Mouse (Mus musculus) right cerebral cortex, postnatal 25 days (tissue): ENCODE measurements around the gene Tmbim1.
"Not testable (repeated sequence)": the region's sequence is repeated elsewhere in the genome, so short reads cannot be mapped to it uniquely, and the experiment has no call there.

Experiments used
- DNase-seq: peaks from one replicate; pipeline ENCODE4 v3.0.0; 2022

The Tmbim1 gene

DNA sequence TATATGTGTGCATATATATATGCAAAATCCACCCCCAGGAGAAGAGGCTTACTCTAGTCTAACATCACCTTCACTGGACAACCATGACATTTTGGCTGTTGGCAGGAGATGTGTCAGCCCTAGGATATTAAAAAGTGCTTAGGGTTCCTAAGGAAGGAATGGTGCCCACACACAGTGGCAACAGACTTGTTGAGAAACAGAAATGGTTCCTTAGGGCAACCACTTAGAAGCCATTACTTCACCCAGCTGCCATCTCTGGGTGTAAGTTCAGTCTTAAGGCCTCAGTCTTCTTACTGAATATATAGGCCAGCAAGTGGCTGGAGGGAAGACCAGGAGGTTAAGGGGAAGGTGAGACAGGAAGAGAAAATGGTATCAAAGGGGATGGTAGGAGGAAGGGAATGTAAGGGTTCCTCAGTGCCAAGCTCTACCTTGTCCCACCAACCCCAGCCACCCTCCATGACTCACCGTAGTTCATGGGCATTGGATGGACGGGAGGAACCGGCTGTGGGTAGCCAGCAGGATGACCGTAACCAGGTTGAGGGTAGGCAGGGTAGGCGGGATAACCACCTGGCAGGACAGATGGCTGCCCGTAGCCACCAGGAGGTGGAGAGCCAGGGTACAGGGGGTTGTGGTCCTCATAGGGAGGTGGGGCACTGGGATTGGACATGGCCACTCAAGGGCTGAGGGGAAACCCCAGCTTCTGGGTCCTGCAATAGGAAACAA lies 10.5 kb downstream of the Tmbim1 start:
- DNase-seq: no peak

DNA sequence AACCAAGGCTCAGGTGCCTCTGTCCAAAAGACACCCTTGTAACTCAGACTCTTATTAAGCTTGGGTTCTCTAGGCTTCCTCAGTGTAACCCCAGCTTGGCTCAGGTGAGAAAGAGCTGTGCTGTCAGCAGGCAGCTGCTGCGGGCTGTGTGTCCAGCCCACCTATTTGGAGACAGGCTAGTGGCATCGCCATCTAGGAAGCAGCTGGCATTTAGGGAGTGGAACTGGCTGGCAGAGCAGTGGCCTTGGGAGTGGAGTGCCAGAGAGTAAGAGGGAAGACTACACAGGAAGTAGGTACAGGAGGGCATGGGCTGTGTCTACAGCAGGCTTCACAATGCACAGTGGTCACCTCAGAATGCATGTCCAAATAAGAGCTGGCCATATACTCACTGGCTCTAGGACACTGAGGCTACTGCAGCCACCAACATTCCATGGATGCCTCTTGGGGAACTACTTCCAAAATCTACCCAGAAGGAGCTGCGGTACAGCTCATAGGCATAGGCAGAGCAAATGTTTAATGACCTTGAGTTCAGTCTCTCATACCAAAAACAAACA lies 11.3 kb downstream of the Tmbim1 start:
- no peak for DNase-seq

DNA sequence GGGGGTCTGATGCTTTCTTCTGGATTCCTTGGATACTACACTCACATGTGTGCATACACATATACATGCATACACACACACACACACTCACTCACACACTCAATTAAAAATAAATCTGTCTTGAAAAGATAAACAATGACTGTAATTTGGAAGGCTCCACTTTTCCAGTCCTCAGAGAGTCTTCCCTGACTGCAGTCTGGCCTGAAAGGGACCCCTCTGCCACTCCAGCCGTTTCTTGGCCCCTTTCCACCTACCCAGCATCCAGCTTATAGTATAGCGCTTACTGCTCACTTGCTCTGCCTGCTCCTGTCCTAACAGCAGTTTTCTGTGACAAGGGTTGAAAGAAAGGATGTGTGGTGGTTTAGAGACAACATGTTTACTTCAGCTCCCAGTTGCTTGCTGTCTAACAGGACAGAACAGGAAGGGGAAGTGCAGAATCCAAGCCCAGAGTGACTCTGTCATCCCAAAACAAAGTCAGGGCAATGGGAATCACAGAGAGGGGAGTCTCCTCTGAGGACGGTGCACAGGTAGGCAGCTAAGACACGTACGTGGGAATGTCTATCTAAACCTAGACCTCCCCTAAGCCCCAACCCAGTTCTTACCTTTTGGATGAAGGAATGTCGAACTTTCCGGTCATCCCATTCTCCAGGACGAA lies 12.0 kb downstream of the Tmbim1 start:
- DNase-seq: no peak

DNA sequence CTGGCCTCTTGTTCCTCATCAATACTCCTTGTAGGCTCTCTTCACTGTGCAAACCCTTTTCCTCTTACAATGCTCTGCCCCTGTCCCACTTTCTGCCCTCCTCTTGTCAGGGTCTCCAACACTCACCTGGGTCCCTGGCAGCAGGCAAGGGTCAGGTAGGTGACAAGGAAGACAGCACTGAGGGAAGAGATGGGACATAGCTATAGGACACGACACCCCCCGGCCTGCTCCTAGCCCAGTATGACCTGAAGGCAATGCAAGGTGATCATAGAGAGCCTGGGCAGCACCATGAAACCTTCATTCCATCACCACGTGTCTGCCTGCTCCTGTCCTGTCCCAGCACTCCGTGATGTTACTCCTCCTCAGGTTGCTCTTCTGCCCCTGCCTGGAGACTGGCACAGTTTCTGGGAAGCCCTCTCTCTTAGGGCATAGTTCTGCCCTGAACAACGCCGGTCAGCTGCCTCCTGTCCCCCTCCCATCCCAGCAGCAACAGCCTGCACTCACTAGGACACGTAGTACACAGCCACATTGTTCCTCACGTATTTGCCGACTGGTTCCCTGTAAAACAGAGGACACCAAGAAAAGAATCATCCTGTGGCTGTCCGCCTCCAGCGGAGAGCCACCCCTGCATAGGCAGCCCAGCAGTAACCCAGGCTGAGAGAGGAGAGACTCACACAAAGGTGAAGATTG lies 12.9 kb downstream of the Tmbim1 start:
- DNase-seq: no peak

DNA sequence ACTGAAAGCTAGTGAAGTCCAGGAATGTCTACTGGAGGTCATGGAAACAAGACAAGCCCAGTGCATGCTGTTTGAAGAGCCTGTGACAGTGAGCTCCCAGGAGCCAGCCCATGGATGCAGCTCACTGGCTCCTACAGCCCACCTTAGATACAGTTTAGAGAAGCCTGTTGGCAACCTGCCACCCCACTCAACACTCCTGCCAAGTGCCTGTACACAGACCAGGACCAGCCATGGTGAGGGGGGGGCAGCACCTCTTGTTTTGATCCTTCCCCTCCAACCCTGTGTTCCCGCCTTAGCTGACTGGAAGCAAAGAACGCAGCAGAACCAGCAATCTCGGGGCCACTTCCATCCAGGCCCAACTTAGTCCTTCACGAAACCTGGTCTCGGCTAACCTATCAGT lies 15.3 kb downstream of the Tmbim1 start:
- no peak for DNase-seq

DNA sequence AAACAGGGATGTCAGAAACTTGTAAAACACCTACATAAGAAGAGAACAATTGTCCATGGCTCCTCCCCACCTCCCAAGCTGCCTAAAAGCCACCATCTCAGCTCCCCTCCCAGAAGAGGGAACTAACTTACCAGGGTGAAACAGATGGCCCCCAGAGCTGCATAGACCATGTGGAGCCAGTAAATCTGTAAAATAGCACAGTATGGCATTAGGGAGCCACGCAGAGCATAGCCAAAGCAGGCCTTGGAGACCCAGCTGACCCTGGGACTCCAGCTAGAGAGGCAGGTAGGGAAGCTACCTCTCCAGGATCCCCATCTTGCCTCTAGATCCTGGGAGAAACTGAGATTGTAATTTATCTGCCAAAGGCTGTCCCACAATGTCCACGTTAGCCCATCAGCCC lies 15.7 kb downstream of the Tmbim1 start:
- DNase-seq: no peak

DNA sequence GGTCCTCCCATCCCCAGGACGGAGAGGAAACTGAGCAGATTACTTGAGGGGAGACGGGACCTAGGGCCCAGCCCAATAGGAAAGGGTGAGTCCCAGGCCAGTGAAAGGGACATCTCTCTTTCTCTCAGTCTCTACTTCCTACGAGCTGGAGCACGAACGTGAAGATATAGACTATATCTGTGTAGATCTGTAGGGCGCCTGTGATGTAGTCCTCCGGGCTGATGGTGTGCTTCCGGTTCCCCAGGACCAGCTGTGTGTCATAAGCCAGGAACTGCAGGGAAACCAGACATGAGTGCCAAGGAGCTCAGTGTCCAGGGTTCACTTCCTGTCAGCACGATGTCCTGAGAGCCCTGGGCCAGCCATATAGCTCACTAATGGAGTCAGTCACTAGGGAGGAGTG lies 16.2 kb downstream of the Tmbim1 start:
- DNase-seq: no peak

DNA sequence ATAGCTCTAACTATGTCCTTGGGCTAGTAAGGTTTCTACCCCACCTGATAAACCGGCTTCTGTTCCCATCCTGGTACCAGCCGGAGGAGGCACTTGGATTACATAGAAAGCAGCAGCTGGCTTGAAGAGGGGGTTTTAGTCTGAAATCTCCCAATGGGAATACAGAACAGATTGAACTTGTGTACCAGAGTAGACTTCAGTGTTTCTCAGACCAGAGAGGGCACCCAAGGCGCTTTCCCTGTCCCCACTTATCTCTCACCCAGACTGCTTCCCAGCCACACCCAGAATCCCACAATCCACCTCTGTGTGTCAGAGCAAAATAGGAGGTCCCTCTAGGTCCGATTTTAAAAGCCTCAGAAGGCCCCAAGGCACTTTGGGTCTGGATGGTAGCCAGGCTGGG lies 17.1 kb downstream of the Tmbim1 start:
- no peak for DNase-seq

DNA sequence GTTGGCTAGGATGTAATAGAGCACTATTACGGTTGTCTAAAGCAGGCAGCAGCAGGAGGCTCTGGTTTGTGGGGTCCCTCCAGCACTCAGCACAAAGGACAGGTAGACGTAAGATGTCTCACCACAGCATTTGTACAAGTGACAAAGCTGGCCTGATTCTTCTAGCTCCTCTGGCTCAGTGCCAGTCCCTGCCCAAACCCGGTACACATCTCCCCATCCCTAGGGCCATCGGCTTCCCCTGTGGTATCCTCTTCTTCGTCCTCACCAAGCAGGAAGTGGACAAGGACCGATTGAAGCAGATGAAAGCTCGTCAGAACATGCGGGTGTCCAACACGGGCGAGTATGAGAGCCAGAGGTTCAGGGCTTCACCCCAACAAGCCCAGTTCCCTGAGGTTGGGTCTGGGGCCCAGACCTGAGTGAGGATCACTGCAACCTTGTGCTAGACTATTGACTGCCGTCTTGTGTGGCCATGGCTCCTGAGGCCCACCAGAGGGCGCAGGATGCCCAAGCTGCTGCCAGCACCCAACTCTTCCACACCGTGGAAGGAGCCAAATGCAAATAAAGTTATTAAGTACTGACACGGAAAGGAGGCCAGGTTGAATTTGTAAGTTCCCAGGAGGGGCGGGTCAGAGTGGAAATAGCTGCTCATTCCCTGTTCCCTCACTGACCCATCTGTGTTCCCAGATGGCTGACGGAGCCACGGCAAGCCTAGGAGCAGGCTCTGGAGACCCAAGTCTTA lies 18.4 kb downstream of the Tmbim1 start:
- not testable (repeated sequence) for DNase-seq

DNA sequence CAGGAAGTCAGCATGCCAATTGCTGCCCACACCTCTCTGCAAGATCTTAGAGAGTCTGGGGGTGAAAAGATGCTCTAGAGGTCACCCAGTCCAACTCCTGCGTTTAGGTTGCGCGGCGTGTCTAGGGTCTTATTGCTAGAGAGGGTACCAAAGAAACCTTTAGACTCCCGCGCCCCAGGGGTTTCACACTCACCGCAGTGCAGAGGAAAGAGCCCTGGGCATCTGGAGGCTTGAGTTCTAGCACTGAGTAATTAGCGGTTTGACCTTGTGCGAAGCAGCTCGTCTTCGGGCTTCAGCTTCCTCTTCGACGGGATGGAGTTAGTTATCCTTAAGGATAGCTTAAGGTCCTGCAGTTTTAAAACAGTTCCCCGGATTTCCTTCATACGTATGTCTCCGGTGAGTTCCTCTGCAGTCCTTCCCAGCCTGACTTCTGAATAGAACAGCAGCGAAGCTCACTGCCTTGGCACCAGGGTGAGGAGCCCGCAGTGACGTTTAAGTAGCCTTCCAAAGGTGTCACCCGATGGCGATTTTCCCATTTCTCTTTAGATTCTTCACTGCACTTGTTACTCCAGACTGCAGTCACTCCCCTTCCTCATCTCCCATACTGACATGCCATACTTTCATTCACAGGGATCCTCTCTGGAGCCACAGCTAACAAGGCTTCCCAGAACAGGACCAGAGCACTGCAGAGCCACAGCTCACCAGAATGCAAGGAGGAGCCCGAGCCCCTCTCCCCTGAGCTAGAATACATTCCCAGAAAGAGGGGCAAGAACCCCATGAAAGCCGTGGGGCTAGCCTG lies 20.0 kb downstream of the Tmbim1 start:
- peak; percentile 15 for DNase-seq

DNA sequence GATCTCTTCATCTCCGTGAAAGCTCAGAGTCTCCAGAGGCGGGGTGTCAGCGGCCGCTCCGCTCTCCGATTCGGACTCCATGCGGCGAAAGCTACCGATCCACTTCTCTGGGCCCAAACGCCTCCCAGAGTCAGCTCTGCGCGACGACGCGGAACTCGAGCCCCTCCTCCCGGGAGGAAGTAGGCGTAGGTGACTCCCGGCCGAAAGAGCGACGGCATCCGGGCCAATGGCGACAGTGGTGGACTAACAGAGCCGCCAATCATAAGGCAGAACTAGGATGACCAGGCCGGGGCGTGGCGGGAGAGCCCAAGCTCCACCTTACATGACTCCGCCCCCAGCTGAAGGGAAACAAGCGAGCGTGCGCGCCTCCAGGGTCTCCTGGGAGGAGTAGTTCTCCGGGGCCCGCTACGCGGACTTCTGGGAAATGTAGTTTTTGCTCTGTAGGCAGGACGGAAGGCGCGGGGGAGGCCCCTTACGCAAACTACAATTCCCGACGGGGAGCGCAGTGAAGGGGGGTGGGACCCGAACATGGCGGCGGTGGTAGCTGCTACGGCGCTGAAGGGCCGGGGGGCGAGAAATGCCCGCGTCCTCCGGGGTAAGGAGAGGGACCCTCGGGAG lies 20.8 kb downstream of the Tmbim1 start, which contains the start of the genes Aamp and Pnkd:
Gene Aamp (minus strand): TSS at position 196 of the 618 bp plus-strand sequence.
Gene Pnkd (plus strand): TSS at position 388 of the 618 bp plus-strand sequence.
- DNase-seq: peak; percentile 100

DNA sequence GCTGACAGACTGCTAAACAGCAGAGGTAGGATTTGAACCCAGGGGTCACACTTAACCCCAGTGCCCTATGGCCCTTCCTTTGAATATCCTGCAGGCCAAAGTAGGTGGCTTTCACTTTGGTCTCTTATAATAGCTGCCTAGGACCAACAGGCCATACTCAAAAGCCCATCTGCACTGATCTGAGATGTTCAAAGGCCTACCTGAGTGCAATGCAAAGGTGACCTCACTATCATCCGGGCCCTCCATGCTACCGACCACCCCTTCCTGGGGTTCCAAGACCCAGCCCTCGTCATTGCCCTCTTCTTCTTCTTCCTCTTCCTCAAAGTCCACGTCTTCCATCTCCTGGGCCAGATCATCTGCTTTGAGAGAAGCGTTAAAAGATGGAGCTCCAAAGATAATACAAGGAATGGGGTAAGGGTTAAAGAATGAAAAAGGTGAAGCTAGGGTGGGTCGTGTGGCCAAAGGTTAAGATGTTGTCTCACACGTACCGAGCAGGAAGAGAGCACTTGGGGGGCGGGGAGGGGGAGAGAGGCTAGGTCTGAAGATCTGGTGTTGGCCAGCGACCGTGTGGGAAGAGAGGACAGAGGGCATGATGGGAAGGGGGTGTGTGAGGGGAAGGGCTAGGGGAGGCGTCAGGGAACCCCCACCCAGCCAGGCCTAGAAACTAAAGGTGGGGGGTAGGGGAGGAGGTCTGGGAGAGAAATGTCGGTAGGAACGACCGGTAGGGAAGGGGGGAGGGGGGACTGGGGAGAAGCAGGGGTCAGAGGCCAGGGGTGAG lies 21.5 kb downstream of the Tmbim1 start:
- peak; percentile 35 for DNase-seq

DNA sequence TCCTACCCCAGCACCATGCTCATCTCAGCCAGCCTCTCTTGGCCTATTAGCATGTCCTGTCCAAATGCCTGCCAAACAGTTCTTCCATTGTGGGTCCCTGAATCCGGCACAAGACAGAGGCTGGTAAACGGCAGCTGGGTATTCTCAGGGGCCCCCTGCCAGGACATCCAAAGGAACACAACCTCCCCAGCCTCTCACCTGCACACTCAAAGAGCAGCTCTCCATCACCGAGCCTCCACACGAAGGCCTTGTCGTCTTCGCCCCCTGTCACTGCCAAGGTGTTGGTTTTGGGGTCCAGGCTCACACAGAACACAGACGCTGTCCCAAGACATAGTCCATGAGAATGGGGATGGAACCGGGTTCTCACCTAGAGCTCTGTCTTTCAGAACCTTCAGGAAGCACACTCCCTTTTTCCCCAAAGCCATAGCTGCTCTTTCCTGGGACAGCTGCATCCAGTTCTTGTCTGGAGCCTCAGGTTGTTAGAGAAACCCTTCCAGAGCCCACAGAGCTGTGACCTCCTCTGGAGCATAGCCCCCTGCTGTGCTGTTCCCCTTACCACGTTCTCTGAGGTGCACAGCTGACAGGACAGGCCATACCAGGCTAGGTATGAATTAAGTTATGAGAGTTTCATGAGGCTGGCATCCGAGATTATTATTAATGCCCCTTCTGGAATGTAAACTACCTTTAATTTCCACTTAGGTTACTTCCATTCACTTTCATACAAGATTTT lies 22.4 kb downstream of the Tmbim1 start:
- no peak for DNase-seq

DNA sequence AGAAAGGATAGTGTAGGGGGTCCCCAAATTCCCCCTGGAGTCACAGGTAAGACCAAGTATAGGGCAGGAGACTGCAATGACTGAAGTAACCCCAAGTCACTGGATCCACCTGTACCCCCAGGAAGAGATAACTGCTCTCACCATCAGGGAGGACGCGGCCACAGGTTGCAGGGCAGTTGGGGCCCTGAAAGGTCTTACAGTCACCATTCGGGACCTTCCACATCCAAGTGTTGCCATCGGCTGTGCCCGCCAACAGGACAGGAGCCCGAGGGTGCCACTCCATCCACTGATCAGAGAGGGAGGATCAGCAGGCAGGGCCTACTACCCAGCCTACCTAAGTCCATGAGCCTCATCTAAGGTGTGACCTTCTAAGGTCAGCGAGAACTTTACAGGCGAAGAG lies 23.5 kb downstream of the Tmbim1 start:
- no peak for DNase-seq

DNA sequence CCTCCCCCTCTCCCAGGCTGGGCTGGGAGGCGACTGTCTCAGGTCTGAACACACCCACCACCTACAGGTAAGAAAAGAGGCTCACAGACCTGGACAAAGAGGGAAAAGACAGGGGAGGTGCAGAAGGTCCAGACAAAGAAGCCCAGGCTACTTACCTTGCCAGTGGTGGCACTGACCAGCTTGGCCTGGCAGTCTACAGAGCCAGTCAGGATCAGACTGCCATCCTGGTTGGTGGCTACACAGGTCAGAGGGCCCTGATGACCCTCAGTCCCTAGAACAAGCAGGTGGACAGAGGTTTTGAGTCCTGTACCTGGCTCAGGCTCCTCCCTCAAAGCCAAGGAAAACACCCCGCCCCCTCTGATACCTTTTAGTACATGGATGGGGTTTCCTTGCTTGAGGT lies 24.1 kb downstream of the Tmbim1 start:
- DNase-seq: no peak

DNA sequence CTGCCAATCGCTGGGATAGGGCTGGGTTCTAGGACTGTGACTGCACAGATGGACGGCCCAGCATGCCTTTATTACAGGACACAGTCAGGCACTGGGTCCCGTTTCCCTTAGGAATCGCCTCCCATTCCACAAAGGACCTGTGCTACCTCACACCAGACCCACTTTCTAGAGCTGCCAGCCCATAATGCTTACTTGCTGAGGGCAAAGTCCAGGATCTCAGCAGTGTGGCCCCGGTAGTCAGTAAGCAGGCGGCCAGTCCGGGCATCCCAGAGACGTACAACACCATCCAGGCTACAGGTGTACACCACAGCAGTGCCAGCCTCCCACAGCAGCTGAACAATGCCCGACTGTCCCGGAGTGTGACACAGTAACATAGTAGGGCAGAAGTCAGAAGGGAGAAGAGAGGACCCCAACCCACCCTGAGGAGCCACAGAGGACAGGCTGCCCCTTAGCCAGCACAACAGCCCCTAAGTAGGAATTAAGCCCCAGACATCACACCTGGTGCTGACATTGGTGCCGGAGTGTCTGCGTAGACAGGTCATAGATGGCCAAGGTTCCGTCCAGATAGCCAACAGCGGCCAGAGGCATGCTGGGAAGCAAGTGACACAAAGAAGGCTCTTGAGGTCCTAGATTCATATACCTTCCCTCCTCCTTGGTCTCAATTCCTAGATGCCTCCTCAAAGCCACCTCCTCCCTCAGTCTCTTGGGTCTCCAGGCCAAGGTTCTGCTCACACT lies 24.7 kb downstream of the Tmbim1 start:
- DNase-seq: no peak

DNA sequence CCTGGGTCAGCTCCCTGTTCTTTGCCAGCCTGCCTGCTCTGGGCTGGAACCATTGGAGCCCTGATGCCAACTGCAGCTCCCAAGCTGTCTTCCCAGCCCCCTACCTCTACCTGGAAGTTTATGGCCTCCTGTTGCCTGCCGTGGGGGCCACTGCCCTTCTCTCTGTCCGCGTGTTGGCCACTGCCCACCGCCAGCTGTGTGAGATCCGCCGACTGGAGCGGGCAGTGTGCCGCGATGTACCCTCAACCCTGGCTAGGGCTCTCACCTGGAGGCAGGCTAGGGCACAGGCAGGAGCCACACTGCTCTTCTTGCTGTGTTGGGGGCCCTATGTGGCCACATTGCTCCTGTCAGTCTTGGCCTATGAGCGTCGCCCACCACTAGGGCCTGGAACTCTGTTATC lies 26.4 kb downstream of the Tmbim1 start:
- no peak for DNase-seq

DNA sequence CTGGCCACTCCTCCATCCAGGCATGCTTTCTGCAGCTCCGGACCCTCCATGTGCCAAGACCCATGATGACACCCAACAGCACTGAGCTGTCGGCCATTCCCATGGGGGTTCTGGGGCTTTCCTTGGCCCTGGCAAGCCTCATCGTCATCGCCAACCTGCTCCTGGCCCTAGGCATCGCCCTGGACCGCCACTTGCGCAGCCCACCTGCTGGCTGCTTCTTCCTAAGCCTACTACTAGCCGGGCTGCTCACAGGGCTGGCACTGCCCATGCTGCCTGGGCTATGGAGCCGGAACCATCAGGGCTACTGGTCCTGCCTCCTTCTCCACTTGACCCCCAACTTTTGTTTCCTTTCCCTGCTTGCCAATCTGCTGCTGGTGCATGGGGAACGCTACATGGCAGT lies 26.9 kb downstream of the Tmbim1 start, which contains the start of gene Gpbar1:
Gene Gpbar1 (plus strand): TSS at position 13 of the 400 bp plus-strand sequence.
- no peak for DNase-seq

DNA sequence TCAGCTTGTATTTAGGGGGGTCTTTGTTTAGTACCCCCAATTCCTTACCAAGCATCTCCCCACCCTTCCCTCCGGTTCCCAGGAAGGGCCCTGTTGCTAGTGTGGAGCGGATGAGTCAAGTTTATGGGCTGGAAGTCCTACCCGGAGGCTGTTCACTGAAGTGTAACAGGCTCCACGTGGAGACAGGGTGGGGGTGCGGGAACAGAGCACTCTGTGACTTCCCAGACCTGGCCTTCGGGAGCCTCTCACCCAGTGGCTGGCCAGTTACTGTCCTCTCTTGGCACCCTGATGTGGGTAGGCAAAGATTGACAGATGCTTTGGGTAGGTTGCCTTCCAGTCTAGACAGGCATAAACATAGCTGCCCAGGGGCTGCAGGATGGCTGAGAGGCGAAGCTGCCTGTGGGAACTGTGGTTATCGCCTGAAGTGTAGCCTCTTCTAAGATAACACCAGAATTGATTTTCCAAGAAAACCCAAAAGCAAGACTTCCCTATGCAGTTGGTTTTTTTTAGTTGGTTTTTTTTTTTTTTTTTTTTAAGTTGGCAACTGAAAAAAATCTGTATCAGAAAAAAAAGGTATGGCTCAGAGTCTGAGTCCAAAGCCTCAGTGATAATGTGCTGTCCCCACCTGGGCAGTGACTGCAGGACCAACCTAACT lies 27.4 kb downstream of the Tmbim1 start:
- no peak for DNase-seq
